Mouse (Mus musculus) liver, embryonic 16.5 days (tissue): Measurements from ENCODE around the gene Cd72. TPM values are rescaled to one million over a fixed set of nuclear protein-coding genes. Genes with fewer than 3 reads are reported as not detected.
A peak's percentile ranks its signal among the peaks of the same experiment; 100 is the strongest.

Source experiments
- ATAC-seq: fragments of 200-750 bp; cut with Nextera tagmentation; 2 replicates; pipeline ENCODE4 v1.8.0; 2017; ENCODE audit warnings: low read depth, mild to moderate bottlenecking, moderate number of reproducible peaks, moderate library complexity
- H3K27ac ChIP-seq: fragments of 300-500 bp; sonication (generic); 2 replicates; pipeline ENCODE4 v1.5.1; 2014; ENCODE audit warnings: mild to moderate bottlenecking, low read length
- H3K27me3 ChIP-seq: fragments of 300-500 bp; sonication (generic); 2 replicates; pipeline ENCODE4 v1.6.1; 2014; ENCODE audit warnings: low read depth, low read length, mixed read lengths; ENCODE audit not compliant: control insufficient read depth, insufficient read depth
- H3K36me3 ChIP-seq: fragments of 300-500 bp; sonication (generic); 2 replicates; pipeline ENCODE4 v1.6.1; 2014; ENCODE audit warnings: mild to moderate bottlenecking; ENCODE audit not compliant: control insufficient read depth, insufficient read depth
- H3K4me1 ChIP-seq: fragments of 300-500 bp; sonication (generic); 2 replicates; pipeline ENCODE4 v1.6.1; 2014; ENCODE audit warnings: low read depth, low read length, mixed read lengths; ENCODE audit not compliant: control insufficient read depth
- H3K4me2 ChIP-seq: fragments of 300-500 bp; sonication (generic); 2 replicates; pipeline ENCODE4 v1.6.1; 2014; ENCODE audit warnings: low read depth, low read length, mixed read lengths
- H3K4me3 ChIP-seq: fragments of 300-500 bp; sonication (generic); 2 replicates; pipeline ENCODE4 v1.5.1; 2014; ENCODE audit warnings: low read depth, mild to moderate bottlenecking, low read length
- H3K9ac ChIP-seq: fragments of 300-500 bp; sonication (generic); 2 replicates; pipeline ENCODE4 v1.6.1; 2014; ENCODE audit warnings: low read depth, low read length
- H3K9me3 ChIP-seq: fragments of 300-500 bp; sonication (generic); replicated peaks from 2 replicates; pipeline ENCODE4 v1.6.1; 2016; ENCODE audit warnings: low read length; ENCODE audit not compliant: control insufficient read depth
- WGBS: fragments of 180-500 bp; shearing (Covaris S2); extraction: QIAGEN DNeasy Blood & Tissue Kit; methylation state at CpG from one replicate; pipeline ENCODE4 v1.1.7; 2014; ENCODE audit not compliant: insufficient replicate concordance; 5-methylcytosine and 5-hydroxymethylcytosine counted together
- polyA plus RNA-seq: library from polyadenylated mRNA; unstranded; fragments of >200 nt; fragmentation: Nextera tagmentation; extraction: Ambion mirVana; gene quantifications from 2 replicates; pipeline ENCODE4 v1.2.1, GENCODE M21; 2015

Cd72 gene
- polyA plus RNA-seq, 1 experiment from 2014 or later, result 1.7 TPM

GRCm38 (mm10) chr4:43426487-43426886, 27.9 kb downstream of the Cd72 start:
- Histone ChIP-seq H3K9me3 (no peaks in the 10 kb centered on the region), H3K4me3 (no peak overlapping the region), H3K36me3 (no peaks in the 10 kb centered on the region), H3K27me3 (peaks cover 49% of the 10 kb centered on the region), H3K4me2 (no peak overlapping the region), H3K27ac (no peak overlapping the region), H3K4me1 (no peaks in the 10 kb centered on the region), H3K9ac (no peak overlapping the region)
- no peak for ATAC-seq
- 49% methylated on average over 10 of the region's 10 CpGs for WGBS

DNA sequence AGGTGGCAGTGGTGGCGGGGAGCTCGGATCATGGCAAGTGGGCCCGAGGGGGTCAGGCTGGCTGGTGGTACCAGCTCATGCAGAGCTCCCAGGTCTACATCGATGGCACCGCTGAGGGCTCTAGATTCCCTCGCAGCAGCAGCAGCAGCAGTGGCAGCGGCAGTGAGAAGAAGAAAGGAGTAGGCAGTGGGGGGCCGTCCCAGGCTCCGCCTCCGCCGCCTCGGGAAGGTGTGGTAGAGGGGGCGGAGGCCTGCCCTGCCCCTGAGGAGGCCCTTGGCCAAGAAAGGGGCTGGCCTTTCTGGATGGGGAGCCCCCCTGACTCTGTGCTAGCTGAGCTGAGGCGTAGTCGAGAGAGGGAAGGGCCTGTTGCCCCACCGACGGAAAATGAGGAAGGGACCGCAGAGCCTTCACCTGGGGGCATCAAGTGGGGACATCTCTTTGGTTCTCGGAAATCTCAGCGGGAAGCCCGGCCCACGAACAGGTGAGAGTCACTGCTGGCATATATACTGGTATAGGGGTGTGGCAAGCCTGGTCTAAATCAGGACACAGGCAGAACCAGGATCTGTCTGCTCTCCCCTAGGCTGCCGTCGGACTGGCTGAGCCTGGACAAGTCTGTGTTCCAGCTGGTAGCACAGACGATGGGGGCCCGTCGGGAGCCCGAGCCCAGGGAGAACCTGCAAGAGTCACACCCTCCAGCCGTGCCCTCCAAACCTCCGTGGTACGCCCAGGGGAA, 28.6 kb downstream of the Cd72 start:
- Histone ChIP-seq H3K27me3 (peaks cover 49% of the 10 kb centered on the region), H3K4me2 (peak overlapping the region; percentile 21), H3K4me1 (no peaks in the 10 kb centered on the region), H3K9me3 (no peaks in the 10 kb centered on the region), H3K4me3 (no peak overlapping the region; the same call in 1 of the 2 replicates), H3K36me3 (no peaks in the 10 kb centered on the region), H3K9ac (no peak overlapping the region), H3K27ac (no peak overlapping the region)
- ATAC-seq, result no peak
- 14% methylated on average over 31 of the region's 31 CpGs for WGBS

DNA sequence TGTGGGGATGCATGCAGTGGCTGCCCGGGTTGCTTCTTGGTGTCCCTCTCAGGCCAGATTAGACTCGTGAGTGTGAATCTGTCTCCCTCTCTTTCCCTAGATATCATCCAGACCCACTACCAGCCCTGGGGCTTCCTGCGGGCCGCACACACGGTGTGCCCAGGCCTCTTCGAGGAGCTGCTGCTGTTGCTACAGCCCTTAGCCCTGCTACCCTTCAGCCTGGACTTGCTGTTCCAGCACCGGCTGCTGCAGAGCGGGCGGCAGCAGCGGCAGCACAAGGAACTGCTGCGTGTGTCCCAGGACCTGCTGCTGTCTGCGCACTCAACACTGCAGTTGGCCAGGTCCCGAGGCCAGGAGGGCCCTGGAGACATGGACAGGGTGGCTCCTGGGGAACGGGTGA, 29.2 kb downstream of the Cd72 start:
- H3K9ac ChIP-seq, result no peak overlapping the region
- H3K36me3 ChIP-seq, result no peaks in the 10 kb centered on the region
- no peaks in the 10 kb centered on the region for H3K9me3 ChIP-seq
- ATAC-seq, result no peak
- H3K4me1 ChIP-seq, result no peaks in the 10 kb centered on the region
- no peak overlapping the region for H3K27ac ChIP-seq
- H3K27me3 ChIP-seq, result peaks cover 49% of the 10 kb centered on the region
- no peak overlapping the region; the same call in 1 of the 2 replicates for H3K4me3 ChIP-seq
- 24% methylated on average over 14 of the region's 14 CpGs for WGBS
- H3K4me2 ChIP-seq, result peak overlapping the region; percentile 21

- no peaks in the 10 kb centered on the region for H3K36me3 ChIP-seq
- no peak overlapping the region for H3K27ac ChIP-seq
- 76% methylated on average over 9 of the region's 9 CpGs for WGBS
- no peaks in the 10 kb centered on the region for H3K4me1 ChIP-seq
- no peak overlapping the region for H3K4me3 ChIP-seq
- no peaks in the 10 kb centered on the region for H3K9me3 ChIP-seq
- ATAC-seq, result no peak
- H3K27me3 ChIP-seq, result peaks cover 45% of the 10 kb centered on the region
- H3K4me2 ChIP-seq, result no peak overlapping the region
- no peak overlapping the region for H3K9ac ChIP-seq
Observed at GRCm38 (mm10) chr4:43424072-43424471, 30.4 kb downstream of the Cd72 start.

DNA sequence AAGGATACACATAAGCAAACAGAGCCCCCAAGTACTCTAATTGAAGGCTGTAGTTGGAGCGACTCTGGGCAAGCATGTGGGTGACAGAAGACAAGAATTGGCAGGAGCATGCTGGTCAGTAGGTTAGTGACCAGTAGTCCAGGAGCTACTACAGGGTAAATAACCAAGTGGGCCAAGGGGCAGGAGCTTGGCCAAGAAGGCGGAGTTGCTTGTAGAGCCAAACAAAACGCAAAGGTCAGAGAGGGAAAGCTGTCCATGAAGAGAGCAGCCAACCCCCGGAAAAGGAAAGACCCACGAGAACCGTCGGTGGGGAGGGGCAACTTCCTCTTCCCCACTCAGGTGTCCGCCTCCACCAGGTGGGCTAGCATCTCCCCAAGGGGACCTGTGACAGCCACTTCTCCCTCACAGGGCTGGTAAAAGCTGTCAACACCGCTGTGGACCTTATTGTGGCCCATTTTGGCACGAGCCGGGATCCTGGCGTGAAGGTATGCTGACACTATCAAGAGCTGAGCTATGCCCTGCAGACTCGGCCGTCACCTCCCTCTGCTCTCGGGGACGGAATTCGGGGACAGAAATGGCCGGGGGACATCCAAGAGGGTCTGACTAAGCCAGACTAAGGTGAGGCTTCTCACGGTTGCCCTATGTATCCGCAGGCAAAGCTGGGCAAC, 31.0 kb downstream of the Cd72 start:
- Histone ChIP-seq H3K27ac (no peak overlapping the region), H3K4me1 (no peaks in the 10 kb centered on the region), H3K9me3 (no peaks in the 10 kb centered on the region), H3K4me3 (no peak overlapping the region), H3K9ac (no peak overlapping the region), H3K4me2 (no peak overlapping the region), H3K27me3 (peaks cover 40% of the 10 kb centered on the region), H3K36me3 (no peaks in the 10 kb centered on the region)
- 70% methylated on average over 20 of the region's 20 CpGs for WGBS
- ATAC-seq, result 0 out of 2 replicates have a peak, but pooled peaks have one; percentile 55

DNA sequence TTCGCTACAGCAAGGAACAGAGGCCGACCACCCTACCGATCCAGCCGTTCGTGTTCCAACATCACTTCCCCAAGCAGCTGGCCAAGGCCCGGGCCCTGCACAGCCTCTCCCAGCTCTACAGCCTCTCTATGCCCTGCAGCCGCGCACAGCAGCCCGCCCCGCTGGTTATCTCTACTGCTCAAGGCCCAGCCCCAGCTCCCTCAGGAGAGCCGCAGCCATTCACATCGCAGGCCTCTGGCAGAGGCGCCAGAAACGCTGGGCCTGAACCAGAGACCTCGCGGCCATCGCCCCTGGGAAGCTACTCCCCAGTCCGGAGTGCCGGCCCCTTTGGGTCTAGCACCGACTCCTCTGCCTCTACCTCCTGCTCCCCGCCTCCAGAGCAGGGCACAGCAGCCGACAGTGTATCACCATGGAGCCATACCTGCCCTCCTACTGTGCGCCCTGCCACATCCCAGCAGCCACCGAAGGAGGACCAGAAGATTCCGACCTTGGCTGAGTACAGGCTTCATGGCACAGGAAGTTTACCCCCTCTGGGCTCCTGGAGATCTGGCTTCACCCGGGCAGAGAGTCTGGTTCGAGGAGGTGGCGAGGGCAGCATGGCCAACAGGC, 32.7 kb downstream of the Cd72 start:
- Histone ChIP-seq H3K9me3 (no peaks in the 10 kb centered on the region), H3K9ac (no peak overlapping the region), H3K36me3 (no peaks in the 10 kb centered on the region), H3K4me2 (no peak overlapping the region), H3K27me3 (peaks cover 23% of the 10 kb centered on the region), H3K27ac (no peak overlapping the region), H3K4me1 (no peaks in the 10 kb centered on the region), H3K4me3 (no peak overlapping the region)
- ATAC-seq, result 0 out of 2 replicates have a peak, but pooled peaks have one; percentile 20
- 68% methylated on average over 28 of the region's 28 CpGs for WGBS

DNA sequence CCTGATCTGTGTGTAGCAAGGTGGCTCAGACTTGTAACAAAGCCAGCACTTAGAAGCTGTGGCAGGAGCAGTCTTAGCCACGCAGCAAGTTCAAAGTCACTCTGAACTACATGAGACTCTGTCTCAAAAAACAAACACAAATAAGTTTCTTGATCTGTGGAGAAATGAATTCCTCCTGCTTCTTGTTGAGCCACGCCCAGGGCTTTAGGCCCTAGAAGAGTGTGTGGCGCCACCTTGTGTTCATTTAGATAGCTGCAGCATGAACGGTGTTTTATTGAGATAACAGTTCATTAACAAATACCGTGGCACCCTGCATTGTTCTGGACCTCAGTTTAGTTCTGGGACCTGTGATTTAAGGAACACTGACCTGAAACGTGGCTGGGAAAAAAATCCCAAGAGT, 34.1 kb downstream of the Cd72 start:
- 2% methylated on average over 6 of the region's 6 CpGs for WGBS
- H3K9ac ChIP-seq, result no peak overlapping the region
- H3K4me3 ChIP-seq, result no peak overlapping the region
- no peak overlapping the region for H3K27ac ChIP-seq
- no peak overlapping the region for H3K4me2 ChIP-seq
- H3K27me3 ChIP-seq, result peaks cover 13% of the 10 kb centered on the region
- no peaks in the 10 kb centered on the region for H3K9me3 ChIP-seq
- H3K36me3 ChIP-seq, result no peaks in the 10 kb centered on the region; the same call in none of the 2 replicates
- H3K4me1 ChIP-seq, result no peaks in the 10 kb centered on the region
- ATAC-seq, result no peak

- no peak overlapping the region for H3K4me3 ChIP-seq
- H3K27me3 ChIP-seq, result peaks cover 8% of the 10 kb centered on the region
- no peaks in the 10 kb centered on the region; the same call in none of the 2 replicates for H3K36me3 ChIP-seq
- no peak overlapping the region for H3K27ac ChIP-seq
- 40% methylated on average over 9 of the region's 9 CpGs for WGBS
- no peak overlapping the region for H3K4me2 ChIP-seq
- H3K4me1 ChIP-seq, result no peaks in the 10 kb centered on the region
- no peak overlapping the region for H3K9ac ChIP-seq
- H3K9me3 ChIP-seq, result no peaks in the 10 kb centered on the region
- no peak for ATAC-seq
Observed at GRCm38 (mm10) chr4:43419801-43420281, 34.6 kb downstream of the Cd72 start.
